Mouse (Mus musculus): ENCODE data around the gene Jade1.

Jade1 gene

DNA sequence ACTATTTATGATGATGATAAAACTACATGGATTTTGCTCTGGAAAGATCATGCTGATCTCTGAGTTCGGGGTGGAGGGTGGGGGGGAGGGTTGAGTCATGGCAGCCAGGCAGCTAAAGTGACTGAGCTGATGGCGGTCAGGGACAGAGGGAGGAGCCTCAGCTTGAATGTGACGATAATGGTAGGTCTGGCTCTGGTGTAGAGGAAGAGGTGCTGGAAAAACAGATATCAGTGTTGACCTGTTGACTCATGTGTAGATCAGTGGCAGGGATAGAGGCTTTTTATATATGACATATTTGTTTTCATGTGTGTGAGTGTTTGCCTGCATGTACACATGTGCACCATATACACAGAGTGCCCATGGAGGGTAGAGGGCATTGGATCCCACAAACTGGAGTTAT, 3.9 kb upstream of the Jade1 start:
- no peak for DNase-seq (ENCODE audit: low spot score)

DNA sequence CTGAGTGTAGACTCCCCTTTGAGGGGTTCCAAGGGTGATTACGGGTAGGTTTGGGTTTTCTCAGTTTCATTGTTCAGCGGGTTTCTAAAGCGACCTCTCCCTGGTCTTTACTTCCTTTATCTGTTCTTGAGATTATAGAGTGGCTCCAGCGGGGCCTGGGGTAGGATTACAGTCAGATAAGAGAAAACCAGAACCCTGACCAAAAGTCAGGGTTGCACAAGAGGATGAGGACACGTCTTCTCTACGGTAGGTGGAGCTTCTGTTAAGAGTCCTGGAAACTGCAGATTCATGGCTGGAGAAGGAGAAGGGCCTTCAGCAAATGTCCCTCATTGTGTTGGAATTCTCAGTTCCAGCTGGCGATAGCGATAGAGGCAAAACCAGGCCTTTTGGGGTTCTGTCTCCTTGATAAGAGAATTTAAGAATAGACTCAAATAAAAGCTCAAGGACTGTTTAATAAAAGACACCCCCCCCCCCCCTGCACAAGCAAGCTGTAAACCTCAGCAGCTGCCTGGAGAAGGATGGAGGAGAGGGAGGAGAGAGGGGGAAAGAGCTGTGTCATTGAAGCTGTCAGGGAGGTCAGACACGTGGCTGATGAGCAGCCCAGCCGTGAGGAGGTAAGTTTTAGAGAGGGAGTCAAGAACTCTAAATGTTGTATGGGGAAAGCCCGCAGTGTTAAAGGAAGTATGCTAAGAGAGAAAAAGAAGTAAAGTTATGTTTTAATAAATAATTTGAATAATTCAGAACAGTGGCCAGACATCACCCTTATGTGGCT, 2.6 kb upstream of the Jade1 start:
- DNase-seq (ENCODE audit: low spot score): no peak

DNA sequence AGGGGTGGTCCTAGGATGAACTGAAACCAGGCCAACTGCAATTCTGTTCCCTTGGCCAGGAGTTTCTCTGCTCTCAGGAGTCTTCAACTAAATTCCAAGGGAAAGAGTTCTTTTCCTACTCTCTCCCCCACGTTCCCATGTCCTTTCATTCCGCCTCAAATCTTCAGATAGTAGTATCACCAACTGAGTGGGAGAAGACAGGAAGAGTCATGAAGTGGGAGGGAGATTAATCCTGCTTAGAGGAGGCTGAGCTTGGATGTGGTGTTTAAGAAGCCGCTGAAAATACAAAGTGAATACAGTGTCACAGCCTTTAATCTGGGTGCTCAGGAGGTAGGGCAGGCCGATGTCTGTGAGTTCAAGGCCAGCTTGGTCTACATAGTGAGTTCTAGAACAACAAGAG, 1.9 kb upstream of the Jade1 start:
- no peak for DNase-seq (ENCODE audit: low spot score)

DNA sequence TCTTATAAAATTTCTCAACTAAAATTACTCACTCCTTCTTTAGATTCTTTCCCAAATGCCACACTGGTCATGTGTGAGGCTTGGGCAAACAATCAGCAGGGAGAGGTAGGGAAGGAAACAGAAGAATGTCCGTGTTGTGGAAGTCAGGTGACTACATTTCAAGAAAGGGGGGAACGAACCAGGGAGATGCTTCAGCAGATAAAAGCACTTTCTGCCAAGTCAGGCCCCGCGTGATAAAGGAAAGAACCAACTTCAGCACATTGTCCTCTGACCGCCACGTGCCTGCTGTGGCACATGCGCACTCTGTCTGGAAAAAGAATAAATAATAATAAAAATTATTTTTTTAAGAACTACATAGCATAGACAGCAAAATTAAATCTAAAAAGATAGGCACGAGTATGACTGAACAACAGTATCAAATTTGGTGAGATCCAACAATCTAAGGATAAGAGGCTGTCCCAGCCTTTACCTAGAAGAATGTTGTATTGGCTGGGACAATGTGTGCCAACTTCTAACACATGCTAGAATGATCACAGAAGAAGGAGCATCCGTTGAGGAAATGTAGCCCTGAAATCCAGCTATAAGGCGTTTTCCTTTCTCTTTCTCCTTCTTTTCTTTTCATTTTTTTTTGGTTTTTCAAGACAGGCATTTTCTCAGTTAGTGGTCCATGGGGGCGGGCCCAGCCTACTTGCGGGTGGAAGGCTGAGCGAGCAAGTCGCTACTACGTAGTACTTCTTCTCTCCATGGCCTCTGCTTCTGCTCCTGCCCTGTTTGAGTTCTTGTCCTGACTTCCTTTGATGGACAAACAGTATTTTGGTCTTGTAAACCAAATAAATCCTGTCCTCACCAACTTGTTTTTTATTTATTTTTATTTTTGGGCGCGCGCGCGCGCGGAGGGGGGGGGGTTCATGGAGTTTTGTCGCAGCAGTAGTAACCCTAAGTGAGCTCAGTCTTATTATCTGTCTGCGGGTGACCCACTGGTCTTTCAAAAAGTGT, 753 bp upstream of the Jade1 start:
- DNase-seq (ENCODE audit: low spot score): no peak

DNA sequence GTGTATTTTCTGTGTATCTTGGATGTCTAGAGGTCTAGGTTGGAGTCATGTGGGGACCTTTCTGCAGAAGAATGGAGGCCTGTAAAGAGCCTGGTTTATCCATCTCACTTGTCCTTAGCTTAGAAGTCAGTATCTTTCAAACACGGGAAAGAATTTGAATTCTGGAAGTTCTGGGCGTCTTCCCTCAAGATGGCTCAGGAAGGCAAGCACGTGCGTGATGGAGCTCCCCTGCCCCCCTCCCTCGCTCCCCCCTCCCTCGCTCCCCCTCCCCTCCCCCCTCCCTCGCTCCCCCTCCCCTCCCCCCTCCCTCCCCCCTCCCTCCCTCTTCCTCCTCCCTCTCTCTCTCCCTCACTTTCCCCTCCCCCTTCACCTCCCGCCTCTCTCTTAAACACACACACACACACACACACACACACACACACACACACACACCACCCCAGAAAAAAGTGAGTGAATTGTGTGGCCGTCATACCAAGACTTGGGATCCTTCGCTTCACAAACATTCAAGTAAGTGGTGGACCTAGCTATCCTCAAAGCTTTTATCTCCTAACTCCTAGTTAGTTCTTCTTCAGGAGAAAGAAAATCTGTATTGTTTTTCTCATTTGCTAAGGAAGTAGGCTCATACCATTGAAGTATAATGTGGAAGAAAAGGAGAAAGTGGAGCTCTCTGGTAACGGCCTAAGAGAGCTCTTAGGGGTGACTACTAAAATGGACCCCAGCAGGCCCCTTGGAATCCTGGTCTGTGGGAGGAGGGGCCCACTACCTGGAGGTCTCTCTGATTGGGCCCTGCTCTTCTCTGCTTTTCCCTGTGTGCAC, 1.1 kb downstream of the Jade1 start:
- no peak for DNase-seq (ENCODE audit: low spot score)

DNA sequence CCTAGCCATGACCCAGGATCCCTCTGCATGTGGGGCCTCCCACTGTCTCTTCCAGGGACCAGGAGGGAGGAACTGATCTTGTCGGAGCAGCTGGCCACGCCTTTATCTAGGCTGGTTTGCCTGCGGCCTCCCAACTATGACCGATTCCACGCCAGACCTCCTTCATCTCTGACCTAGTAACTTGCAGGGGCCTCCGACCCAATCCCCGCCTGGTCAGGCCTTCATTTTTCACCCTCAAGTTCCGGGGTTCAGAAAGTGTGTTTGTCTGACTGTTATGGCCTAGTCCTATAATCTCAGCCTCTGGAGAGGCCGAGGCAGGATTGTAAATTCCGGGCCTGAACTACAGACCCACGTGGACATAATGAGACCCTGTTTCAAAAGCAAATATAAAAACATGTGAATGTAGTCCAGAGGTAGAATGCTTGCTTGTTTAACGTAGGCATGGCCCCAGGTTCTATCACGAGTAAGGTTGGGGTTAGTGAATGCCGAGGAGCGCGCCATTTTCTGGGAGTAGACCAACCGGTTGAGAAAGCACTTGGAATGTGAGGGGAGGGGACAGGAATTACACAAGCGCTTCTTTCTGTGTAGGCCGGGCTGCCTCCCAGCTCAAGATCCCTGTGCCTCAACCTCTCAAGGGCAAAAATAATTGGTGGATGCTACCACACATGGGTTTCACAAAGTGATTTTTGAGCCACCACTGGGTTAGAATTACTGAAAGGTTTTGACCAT, 1.9 kb downstream of the Jade1 start:
- DNase-seq (ENCODE audit: low spot score): no peak

DNA sequence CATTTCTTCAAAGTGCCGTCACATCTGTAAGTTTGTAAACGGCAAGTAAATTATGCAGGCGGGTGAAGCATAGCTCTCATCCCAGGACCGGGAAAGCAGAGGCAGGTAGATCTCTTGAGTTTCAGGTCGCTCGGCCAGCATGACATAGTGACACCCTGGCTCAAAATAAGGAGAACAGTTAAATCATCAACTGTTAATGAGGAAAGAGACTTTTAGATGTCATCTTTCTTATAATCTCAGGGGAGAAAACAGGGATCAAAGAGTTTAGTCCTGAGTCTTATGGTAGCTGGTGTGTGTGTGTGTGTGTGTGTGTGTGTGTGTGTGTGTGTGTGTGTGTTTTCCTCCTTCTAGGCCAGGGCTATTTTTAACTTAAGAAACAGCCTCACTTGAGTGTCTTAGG, 5.0 kb downstream of the Jade1 start:
- DNase-seq (ENCODE audit: low spot score): no peak

DNA sequence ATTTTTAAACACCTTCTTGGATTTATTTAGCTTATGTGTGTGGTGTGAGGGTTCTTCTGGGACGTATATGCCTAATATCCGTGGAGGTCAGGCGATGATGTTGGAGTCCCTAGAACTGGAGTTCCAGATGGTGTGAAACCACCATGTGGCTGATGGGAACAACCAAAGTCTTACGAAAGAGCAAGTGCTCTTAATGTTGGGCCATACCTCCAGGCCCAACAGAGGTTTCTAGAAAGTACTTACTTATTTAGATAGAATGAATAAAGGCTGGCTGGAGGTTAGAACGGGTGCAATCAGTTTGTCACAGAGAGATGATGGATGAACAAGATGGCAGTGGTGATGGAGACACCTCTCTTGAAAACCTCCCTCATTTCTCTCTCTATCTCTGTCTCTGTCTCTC, 6.3 kb downstream of the Jade1 start:
- DNase-seq (ENCODE audit: low spot score): no peak

DNA sequence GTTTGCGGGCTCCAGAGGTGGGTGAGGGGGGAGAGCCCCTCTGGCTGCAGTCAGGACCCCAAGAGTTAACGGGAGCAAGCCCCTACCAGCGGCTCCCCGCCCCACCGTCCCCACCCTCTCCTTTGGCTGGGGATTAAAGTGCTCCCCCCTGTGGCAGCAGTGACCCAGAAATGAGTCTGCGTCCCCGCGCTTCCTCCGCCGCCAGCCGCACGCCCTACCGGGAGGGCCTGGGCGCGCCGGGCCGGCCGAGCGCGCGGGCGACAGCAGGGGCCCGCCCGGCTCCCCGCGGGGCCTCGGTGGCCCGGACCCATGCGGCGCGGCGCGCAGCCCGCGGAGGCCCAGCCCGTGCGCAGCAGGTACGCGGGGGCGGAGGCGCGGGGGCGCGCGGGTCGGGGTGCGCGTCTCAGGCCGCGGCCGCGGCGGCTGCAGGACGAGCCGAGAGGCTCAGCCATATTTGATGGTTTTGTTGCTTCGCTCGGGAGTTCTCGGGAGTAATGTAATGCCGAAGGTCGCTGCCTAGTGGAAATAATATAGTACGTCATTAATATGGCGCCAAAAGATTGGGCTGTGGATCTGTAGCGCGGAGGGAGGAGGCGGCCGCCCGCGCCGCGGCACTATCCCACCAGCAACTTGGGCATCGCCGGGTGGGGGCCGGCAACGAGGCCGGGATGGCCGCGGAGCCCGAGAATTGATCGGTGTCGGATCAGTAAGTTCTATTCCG, 7.8 kb downstream of the Jade1 start:
- DNase-seq (ENCODE audit: low spot score): peak; percentile 79

DNA sequence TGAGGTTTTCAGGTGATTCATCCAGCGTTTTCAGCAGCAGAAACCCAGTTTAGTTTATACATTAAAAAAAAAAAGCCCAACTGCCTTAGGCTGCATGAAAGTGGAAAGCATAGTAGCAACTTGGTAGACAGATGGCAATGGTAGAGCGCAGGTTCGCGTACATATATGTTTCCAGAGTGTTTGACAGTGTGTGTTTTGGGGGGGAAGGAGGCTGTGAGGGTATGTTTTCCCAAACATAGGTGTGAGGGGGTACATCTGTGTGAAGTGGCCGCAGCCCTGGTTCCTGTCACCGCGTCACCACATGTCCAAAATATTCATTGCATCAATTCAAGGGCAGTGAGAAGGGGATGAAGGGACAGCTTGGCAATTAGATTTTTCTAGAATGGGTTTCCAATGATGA, 8.5 kb downstream of the Jade1 start:
- DNase-seq (ENCODE audit: low spot score): no peak

DNA sequence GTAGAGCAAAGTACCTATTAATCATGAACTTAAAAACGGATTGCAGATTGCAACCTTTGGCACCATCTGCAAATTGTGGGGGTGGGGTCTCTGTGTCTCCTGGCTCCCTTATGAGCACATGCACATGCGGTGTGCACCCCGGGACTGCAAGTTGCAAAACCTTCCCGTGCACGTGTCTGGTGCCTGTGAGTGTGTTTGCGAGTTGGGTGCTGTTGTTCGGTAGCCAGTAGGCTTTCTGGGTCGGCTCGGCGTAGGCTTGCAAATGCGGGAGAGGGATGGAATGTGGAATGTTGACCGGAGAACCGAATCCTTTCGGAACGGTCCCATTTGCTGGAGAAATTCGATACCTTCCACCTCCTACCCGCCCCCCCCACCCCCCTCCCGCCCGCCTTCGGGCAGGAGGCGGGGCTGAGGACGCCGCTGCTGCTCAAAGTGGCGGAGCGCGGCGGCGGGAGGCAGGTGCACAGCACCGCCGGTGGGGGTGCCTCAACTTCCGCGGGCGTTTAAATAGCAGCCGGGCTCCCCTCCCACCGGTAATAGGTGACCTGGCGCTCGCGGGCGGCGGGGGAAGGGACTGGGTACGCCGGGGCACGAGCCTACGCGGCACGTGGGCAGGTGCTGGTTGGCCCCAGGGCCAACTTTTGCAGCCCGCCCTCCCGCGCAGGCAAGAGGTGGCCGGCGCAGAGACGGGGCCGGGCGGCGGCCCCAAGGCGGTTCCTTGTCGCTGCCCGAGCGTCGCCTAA, 9.1 kb downstream of the Jade1 start:
- DNase-seq (ENCODE audit: low spot score): peak; percentile 71

DNA sequence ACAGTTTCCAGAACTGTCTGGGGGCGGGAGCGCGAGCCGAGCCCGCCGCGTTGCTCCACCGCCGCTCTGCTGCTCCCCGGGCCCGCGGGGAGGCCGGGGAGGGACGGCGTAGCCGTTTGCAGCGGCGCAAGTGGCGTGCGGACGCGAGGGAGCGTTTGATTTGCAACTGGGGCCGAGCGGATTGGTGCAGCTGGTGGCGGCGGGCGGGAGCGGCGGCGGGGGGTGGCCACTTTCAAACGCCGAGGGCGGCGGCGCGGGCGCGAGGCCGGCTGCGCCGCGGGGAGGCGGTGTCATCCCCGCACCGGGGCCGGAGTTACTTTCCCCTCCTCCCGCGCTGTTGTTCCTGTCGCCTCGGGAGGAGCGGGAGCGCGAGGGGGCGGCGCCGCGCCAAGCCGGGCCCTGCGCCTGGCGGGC, 9.9 kb downstream of the Jade1 start:
- peak; percentile 87 for DNase-seq (ENCODE audit: low spot score)

DNA sequence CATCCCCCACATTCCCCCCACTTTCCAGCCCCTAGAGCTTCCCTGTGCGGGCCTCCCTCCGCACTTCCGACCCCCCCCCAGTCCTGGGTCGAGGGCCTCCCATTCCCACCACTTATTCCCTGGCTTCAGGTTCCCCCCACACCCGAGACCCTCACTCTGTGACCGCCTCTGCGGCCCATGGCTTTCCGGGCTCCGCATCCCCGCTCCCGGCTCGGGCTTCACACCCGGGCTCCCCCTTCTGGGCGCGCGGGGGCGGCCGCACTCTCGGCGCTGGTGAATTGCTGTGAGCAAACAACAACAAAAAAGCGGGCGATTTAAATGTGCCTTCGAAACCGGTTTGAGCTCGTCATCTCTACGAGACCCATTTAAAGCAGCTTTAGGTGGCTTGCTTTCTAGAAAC, 10.4 kb downstream of the Jade1 start:
- peak; percentile 85 for DNase-seq (ENCODE audit: low spot score)

DNA sequence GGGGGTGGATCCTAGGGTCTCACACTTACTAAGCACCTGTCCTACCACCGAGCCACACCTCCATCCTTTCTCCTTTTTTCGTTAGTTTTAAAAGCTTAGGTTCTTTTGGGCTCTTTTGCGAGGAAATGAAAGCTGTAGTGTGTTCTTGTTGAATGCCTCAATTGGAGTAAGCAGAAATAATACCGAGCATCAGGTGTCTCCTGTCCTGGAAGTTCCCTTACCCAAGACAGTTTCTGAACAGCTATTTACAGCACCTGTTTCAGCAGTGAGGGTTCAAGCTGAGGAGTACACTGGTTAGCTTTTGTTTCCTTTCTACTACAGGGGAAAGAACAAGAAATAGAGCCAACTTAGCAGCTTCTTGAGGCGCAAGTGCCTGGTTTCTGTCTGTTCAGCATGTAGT, 14.4 kb downstream of the Jade1 start:
- DNase-seq (ENCODE audit: low spot score): no peak

DNA sequence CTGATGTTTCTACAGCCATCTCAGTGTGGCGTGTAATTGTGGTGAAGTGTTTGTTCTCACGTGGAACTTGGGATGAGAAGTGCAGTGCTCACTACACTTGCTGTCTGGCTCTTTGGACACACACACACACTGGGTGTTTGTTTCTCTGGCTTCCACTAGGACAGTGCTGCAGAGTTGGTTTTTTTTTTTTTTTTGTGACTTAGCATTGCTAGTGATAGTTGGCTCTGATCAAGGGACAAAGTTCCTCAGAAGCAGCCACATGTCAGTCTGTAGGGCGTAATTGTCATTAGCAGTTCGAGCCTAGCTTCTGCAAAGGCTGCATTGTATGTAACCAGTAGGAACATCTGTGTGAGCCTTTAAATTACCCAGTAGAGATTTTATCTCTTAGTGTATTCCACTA, 16.6 kb downstream of the Jade1 start:
- DNase-seq (ENCODE audit: low spot score): no peak

DNA sequence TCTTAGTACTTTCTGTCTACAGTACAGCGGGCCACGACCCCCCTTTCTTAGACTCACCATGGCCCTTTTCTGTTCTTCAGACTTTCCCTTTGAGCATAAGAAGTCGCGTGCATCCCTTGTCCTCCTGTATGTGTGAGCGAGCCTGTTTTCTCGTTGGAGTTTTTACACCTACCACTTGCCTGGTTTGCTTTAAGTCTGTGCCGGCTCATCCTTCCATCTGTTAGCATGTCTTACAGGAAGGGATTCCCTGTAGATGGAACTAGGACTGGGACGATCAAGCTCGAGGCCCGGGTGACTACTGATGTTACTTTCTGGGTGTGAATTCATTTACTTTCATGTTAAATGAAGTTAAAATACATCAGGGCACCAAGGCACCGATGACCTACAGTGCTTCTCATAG, 17.4 kb downstream of the Jade1 start:
- no peak for DNase-seq (ENCODE audit: low spot score)

DNA sequence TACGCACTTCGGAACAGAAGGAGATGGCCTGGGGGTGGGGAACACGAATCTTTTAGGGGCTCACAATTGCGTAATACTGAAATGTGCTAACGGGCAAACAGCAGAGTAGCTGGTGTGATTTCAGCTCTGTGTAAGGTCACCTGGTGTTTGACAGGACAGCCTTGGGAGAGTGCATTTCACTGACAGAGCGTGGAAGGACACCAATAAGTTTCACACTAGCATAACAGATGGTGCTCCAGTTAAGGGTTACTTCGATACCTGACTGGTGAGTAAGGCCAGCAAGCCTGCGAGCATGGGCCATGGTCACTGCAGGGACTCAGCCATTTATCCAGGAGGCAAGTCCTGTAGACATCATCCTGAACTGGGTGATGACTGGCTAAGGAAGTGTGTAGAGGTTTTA, 18.7 kb downstream of the Jade1 start:
- no peak for DNase-seq (ENCODE audit: low spot score)

DNA sequence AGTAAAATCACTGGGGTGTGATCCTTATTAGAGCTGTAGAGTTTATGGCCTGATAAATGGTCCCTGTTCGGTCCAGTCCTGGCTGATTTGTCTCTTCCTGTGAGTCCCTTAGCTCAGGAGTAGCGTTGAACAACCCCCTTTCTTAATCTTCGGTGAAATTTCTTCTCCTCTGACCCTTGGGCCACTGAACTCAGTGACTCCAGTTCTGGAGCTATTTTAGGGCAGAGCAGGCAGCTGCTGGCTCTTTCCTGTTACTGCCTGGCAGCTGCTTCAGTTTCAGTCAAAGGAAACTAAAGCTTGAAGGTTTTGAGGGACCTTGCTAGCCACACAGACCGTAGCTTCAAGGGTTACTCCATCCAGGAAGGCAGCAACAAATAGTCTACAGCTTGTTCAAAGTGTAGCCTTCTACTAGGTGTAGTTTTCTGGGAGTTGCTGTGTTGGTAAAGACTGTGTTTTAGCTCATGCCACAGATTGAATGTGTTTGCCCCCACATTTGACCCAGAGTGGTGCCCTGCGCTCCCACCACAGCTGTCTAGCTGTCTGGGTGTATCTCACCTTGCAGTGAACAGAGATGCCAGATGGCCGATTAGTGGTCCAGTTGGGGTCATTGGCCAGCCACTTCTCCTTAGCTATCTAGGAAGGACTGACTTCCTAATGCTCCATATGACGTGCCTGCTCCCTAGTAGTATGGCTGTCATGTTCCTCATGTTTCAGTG, 19.3 kb downstream of the Jade1 start:
- no peak for DNase-seq (ENCODE audit: low spot score)

DNA sequence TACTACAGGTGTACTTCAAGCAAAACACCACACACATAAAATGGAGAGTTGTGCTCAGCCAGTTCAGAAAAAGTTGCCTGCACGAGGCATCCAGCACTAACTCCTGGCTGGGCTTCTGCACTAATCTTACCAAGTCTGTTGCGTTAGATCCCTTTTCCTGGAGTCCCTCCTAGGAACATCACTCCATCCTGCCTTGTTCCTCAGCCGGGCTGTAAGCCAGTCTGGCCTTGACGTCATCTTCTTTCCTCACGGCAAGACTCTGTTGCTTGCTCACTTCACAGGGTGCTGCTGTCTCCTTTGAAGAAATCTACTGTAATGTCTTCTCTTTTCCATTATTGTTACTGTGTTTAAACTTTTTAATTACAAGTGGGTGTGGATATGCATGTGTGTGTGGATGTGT, 20.4 kb downstream of the Jade1 start:
- DNase-seq (ENCODE audit: low spot score): no peak

DNA sequence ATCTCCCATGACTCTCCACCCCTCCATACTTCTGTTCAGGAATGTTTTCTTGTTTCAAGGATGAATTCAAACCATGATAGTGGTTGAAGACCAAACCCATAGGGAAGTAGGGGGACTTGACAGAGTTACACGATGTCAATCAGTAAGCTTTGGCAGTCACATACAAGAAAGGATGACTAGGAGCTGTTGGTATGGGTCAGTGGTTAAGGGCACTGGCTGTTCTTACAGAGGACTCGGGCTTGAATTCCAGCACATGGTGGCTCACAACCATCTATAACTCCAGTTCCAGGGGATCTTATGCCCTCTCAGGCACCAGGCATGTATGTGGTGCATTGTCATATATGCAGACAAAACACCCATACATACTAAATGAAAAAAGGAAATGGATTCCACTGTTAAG, 21.7 kb downstream of the Jade1 start:
- DNase-seq (ENCODE audit: low spot score): no peak

Measured in layer of hippocampus, adult 11-12 months (tissue).